Mouse (Mus musculus) mature B cell (primary cell): Measurements from ENCODE around the gene Tmprss15.

Source experiments
- in situ Hi-C: fragments of 300-500 bp; cut with MboI; formaldehyde crosslinking; loops from 2 replicates; pipeline ENCODE4 v1.14.3; 2019

Gene Tmprss15

GRCm38 (mm10) chr16:79090997-79091396, at the start of gene Tmprss15:
Gene Tmprss15, minus strand, starts transcription at chr16:79091097.
- in situ Hi-C loops: no loop called here

- in situ Hi-C loops: no loop called here
Measured at GRCm38 (mm10) chr16:79114879-79115278, 24.0 kb upstream of the Tmprss15 start.

GRCm38 (mm10) chr16:79109516-79109915, 18.6 kb upstream of the Tmprss15 start:
- in situ Hi-C loops: no loop called here

GRCm38 (mm10) chr16:79108969-79109368, 18.1 kb upstream of the Tmprss15 start:
- in situ Hi-C loops: no loop called here

- in situ Hi-C loops: no loop called here
Measured at GRCm38 (mm10) chr16:79100325-79100724, 9.4 kb upstream of the Tmprss15 start.

- in situ Hi-C loops: no loop called here
Measured at GRCm38 (mm10) chr16:79098321-79098720, 7.4 kb upstream of the Tmprss15 start.

GRCm38 (mm10) chr16:79086550-79086949, 4.3 kb downstream of the Tmprss15 start:
- in situ Hi-C loops: no loop called here

- in situ Hi-C loops: no loop called here
Measured at GRCm38 (mm10) chr16:79063848-79064247, 27.0 kb downstream of the Tmprss15 start.

- in situ Hi-C loops: no loop called here
Measured at GRCm38 (mm10) chr16:79058775-79059558, 31.9 kb downstream of the Tmprss15 start.

- in situ Hi-C loops: no loop called here
Measured at GRCm38 (mm10) chr16:79032593-79032992, 58.3 kb downstream of the Tmprss15 start.

- in situ Hi-C loops: no loop called here
Measured at GRCm38 (mm10) chr16:79002812-79003211, 88.1 kb downstream of the Tmprss15 start.

- in situ Hi-C loops: no loop called here
Measured at GRCm38 (mm10) chr16:79001679-79002078, 89.2 kb downstream of the Tmprss15 start.

GRCm38 (mm10) chr16:78976384-78976783, 114.5 kb downstream of the Tmprss15 start:
- in situ Hi-C loops: no loop called here

- in situ Hi-C loops: no loop called here
Measured at GRCm38 (mm10) chr16:78974099-78974498, 116.8 kb downstream of the Tmprss15 start.

GRCm38 (mm10) chr16:78969091-78969731, 121.7 kb downstream of the Tmprss15 start:
- in situ Hi-C loops: no loop called here

- in situ Hi-C loops: no loop called here
Measured at GRCm38 (mm10) chr16:78957434-78957833, 133.5 kb downstream of the Tmprss15 start.

- in situ Hi-C loops: no loop called here
Measured at GRCm38 (mm10) chr16:78950359-78950758, 140.5 kb downstream of the Tmprss15 start.

- in situ Hi-C loops: no loop called here
Measured at GRCm38 (mm10) chr16:78937755-78938154, 153.1 kb downstream of the Tmprss15 start.

- in situ Hi-C loops: no loop called here
Measured at GRCm38 (mm10) chr16:78934298-78934697, 156.6 kb downstream of the Tmprss15 start.

- in situ Hi-C loops: no loop called here
Measured at GRCm38 (mm10) chr16:78931287-78932025, 159.4 kb downstream of the Tmprss15 start.

- in situ Hi-C loops: no loop called here
Measured at GRCm38 (mm10) chr16:78930382-78931286, 160.3 kb downstream of the Tmprss15 start, which contains the start of gene Chodl. Gene Chodl, plus strand, starts transcription at chr16:78930948.
